Mouse (Mus musculus) lung, postnatal 25 days (tissue): ENCODE measurements around the gene Coa4.

ENCODE experiments used
- DNase-seq: peaks from one replicate; pipeline ENCODE4 v3.0.0; 2022; ENCODE audit warnings: low spot score

The Coa4 gene

GRCm38 (mm10) chr7:100536804-100537518, at the start of gene Coa4:
Gene Coa4 (plus strand): TSS chr7:100537071.
- peak; percentile 92 for DNase-seq

- no peak for DNase-seq
These were observed 49.6 kb upstream of the Coa4 start for GRCm38 (mm10) chr7:100487301-100487700.

DNA sequence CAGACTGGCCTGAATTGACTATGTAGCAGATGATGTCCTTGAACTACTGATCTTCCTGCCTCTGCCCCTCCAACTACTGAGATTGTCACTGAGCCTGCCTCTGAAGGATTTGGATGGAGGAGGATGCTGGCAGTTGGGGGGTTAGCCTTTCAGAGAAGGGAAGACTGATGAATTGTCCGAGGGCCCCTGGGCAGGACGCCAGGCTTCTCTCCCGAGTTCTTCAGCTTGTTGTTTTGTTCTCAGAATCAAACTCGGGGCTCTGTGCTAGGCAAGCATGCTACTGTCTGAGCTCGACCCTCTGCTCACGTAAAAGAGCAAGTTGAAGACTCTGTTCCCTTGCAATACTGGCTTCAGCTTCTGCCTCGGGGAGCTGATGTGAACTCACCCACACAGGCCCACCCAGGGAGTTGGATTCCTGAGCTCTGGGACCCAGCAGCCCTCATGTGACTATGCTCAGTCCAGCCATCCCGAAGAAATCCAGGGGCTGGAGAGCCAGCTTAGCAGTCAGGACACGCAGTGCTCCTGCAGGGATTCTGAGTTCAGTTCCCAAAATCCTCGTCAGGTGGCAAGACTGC, 48.3 kb upstream of the Coa4 start:
- no peak for DNase-seq

GRCm38 (mm10) chr7:100492391-100493116, 44.3 kb upstream of the Coa4 start:
- DNase-seq, result no peak

- peak; percentile 95 for DNase-seq
These were observed 43.8 kb upstream of the Coa4 start, which contains the start of gene Ucp2 for GRCm38 (mm10) chr7:100493117-100493483. Gene Ucp2 (plus strand): TSS chr7:100493337.

DNA sequence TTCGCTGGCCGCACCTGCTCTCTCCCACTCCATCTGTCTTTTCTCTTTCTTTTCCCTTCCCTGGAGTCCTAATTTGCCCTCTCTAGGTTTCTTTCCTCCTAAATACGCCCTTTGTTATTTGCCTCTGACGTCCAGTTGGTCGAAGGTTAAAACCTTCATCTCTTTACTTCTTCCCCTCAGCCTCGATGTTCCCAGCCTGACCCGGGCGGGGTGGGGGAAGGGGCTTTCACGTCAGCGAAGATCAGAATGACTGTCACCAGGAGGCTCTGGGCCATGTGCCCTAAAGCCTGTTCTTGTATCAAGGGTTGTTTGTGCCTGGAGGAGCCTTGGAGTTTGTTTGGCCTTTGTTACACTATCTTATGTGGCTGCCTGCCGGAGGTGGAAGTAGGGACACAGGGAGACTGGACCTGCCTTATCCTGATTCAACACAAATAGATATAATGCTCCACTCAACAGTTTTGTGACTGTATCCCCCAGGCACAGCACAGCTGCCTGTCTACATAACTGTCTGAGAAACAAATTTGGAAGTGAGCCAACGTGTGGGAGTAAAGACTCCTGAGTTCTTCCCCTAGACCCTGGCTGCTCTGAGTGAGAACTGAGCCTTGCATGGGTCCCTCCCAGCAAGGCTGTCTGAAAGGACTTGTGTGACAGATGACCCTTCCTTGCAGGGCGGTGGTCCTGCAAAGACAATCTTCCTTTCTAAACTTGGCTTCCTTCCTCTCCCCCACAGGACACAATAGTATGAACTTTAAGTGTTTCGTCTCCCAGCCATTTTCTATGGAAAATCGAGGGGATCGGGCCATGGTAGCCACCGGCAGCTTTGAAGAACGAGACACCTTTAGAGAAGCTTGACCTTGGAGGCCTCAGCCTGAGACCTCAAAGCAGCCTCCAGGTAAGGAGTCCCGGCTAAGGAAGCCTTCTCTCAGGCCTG, 43.1 kb upstream of the Coa4 start:
- DNase-seq, result peak; percentile 65

- DNase-seq, result no peak
These were observed 42.4 kb upstream of the Coa4 start for GRCm38 (mm10) chr7:100494415-100494831.

GRCm38 (mm10) chr7:100495042-100495441, 41.8 kb upstream of the Coa4 start:
- DNase-seq, result no peak

- peak; percentile 96 for DNase-seq
These were observed 41.2 kb upstream of the Coa4 start for GRCm38 (mm10) chr7:100495581-100496251.

- DNase-seq, result no peak
These were observed 40.5 kb upstream of the Coa4 start for GRCm38 (mm10) chr7:100496371-100496770.

GRCm38 (mm10) chr7:100496791-100497190, 40.1 kb upstream of the Coa4 start:
- no peak for DNase-seq

GRCm38 (mm10) chr7:100497402-100497801, 39.5 kb upstream of the Coa4 start:
- DNase-seq, result no peak

DNA sequence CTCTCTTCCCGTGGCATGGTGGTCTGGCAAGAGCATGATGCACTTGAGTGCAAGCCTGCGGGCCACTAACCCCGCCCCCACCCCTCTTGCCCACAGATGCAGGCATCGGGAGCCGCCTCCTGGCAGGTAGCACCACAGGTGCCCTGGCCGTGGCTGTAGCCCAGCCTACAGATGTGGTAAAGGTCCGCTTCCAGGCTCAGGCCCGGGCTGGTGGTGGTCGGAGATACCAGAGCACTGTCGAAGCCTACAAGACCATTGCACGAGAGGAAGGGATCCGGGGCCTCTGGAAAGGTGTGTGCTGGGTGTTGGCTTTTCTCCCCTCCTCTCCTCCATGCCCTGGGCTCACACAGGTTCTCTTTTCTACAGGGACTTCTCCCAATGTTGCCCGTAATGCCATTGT, 38.9 kb upstream of the Coa4 start:
- no peak for DNase-seq

DNA sequence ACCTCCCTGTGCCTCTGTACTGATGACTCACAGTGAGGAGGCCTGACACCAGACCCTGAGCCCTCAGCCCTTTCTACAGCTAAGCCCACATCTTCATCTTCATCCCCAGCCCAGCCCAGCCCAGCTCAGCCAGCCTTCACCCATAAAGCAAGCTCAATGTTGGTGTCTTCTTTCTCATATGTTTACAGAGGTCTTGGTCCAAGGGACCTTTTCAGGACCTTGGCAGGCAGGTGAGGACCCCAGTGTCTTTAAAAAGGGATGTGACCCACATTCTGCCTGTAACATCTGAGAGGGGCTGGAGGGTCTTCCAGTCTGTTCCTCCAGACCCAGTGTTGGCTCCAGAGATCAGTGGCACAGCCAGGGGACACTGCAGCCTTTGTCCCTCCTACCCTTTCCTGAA, 37.4 kb upstream of the Coa4 start:
- no peak for DNase-seq

DNA sequence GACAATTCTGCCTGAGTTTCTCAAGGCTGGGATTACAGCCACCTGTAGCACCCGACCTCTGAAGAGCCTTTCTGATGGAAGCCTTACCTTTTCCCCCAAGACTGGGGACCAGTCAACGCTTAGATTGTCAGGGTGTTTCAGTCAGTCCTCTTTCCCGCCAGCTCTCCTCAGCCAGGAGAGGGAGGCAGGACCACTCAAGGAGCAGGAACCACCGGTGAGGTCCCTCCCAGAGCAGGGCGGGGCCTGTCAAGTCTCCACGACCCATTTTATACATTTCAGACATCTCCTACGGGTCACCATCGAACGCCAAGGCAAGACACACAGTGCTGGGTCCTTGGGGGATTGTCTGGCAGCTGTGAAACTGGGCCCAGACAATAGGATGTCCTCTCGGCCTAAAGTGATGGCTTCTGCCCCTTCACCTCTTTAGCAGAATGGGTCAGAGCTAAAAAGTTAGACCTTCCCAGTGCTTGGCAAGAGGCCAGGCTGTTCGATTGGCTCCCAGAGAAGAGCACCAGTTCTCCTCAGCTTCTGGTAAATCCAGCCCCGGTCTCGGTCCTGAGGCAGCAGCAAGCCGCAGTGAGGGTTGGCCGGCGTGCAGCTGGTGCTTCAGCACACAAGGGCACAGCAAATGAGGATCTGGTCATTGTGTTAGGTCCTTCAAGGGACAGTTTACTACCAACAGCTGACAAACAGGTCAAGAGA, 36.4 kb upstream of the Coa4 start:
- DNase-seq, result no peak

- DNase-seq, result no peak
These were observed 35.6 kb upstream of the Coa4 start for GRCm38 (mm10) chr7:100501027-100501843.

DNA sequence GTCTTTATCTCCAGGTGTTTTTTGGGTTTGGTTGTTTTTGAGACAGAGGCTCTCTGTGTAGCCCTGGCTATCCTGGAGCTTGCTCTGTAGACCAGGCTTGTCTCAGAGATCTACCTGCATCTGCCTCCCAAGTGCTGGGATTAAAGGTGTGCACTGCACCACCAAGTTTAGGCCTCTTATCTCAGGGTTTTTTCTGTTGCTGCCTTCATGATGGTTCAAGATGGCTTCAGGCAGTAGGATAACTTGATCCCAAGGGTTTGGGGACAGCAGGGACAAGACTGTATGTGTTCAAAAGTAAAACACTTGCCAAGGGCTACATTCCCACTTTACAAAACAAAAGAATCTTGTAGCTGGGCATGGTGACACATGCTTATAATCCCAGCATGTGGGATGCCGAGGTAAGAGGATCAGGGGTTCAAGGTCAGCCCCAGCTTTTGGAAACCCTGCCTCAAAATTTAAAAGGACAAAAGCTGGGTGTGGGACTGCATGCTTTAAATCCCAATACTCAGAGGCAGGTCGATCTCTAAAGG, 35.0 kb upstream of the Coa4 start:
- DNase-seq, result no peak

DNA sequence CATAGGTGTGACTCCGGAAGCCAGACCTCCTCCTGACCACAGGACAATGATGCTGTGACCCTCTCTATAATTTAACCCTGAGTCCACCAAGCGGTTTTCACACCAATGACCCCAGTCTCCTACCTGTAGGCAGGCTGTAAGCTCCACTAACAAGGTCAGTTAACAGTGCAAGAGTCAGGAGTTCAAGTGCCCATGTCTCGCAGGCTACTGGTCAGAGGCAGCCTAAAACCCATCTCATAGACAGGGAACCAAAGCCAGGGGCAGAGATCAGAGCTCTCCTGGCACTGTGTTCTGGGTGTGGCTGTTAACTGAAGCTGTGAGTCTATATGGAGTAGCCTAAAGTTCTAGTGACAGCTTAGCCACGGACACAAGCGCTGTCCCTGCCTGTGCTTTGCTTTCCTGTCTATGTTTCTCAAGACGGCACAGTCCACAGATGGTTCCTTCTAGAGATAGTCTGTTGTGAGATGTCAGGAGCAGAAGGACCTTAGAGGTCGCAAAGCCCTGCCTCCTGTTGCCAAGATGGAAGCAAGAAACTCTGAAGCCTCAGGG, 34.4 kb upstream of the Coa4 start:
- no peak for DNase-seq

GRCm38 (mm10) chr7:100503076-100503475, 33.8 kb upstream of the Coa4 start:
- no peak for DNase-seq
